9 mouse cellular contexts compared by ENCODE assay signal in genomic region chr13:12442008-12442587, GRCm38 (mm10). TPM values are rescaled to one million over a fixed set of nuclear protein-coding genes. Genes with fewer than 3 reads are reported as not detected.
DNase-seq lines count a peak whose midpoint lies in the region; ATAC-seq and TF ChIP-seq lines count a peak whose summit lies in the region.
"Had no signal": no experiment of that assay in that cellular context is flagged by ENCODE, and none has a peak within 500 bp of the region (broad histone marks: within the 10 kb centered on the region; RNA-seq: fewer than 3 reads in every experiment).

No protein-coding gene starts in this region.

- no peaks in the 10 kb centered on the region for H3K4me1 ChIP-seq in forebrain, embryonic 16.5 days (replicated peaks; ENCODE audit: control insufficient read depth, insufficient read depth, low read length)
- H3K4me1 ChIP-seq in forebrain, embryonic 12.5 days: no peaks in the 10 kb centered on the region
- no peaks in the 10 kb centered on the region for H3K4me1 ChIP-seq in midbrain, postnatal 0 days (ENCODE audit: insufficient read depth, low read length)
- H3K4me1 ChIP-seq: liver, embryonic 13.5 days had no signal

- TF ChIP-seq CTCF in midbrain, postnatal 0 days (IDR thresholded peaks at IDR 0.05): no peak

- no peak overlapping the region for H3K27ac ChIP-seq in forebrain, embryonic 16.5 days (ENCODE audit: low read length)
- no peak overlapping the region for H3K27ac ChIP-seq in forebrain, embryonic 12.5 days
- no peak overlapping the region for H3K27ac ChIP-seq in midbrain, postnatal 0 days (ENCODE audit: low read depth, low read length)
- H3K27ac ChIP-seq: liver, embryonic 13.5 days had no signal

- H3K9ac ChIP-seq in forebrain, embryonic 16.5 days (replicated peaks; ENCODE audit: low read depth, low read length): no peak overlapping the region
- no peak overlapping the region for H3K9ac ChIP-seq in forebrain, embryonic 12.5 days
- no peak overlapping the region for H3K9ac ChIP-seq in midbrain, postnatal 0 days (replicated peaks; ENCODE audit: low read length, poor library complexity, severe bottlenecking)
- H3K9ac ChIP-seq: liver, embryonic 13.5 days had no signal

- H3K36me3 ChIP-seq in forebrain, embryonic 16.5 days (ENCODE audit: control insufficient read depth, insufficient read depth): peaks cover 14% of the 10 kb centered on the region
- peaks cover 42% of the 10 kb centered on the region for H3K36me3 ChIP-seq in forebrain, embryonic 12.5 days (replicated peaks)
- peaks cover 52% of the 10 kb centered on the region for H3K36me3 ChIP-seq in midbrain, postnatal 0 days (ENCODE audit: insufficient read depth, low read length)

- H3K27me3 ChIP-seq in forebrain, embryonic 16.5 days (replicated peaks; ENCODE audit: control insufficient read depth, insufficient read depth, low read length): no peaks in the 10 kb centered on the region
- no peaks in the 10 kb centered on the region for H3K27me3 ChIP-seq in forebrain, embryonic 12.5 days
- no peaks in the 10 kb centered on the region for H3K27me3 ChIP-seq in midbrain, postnatal 0 days (ENCODE audit: insufficient read depth, low read length)
- H3K27me3 ChIP-seq: liver, embryonic 13.5 days had no signal

- no peak overlapping the region for H3K4me3 ChIP-seq in forebrain, embryonic 16.5 days (replicated peaks; ENCODE audit: low read length)
- no peak overlapping the region for H3K4me3 ChIP-seq in forebrain, embryonic 12.5 days (replicated peaks)
- H3K4me3 ChIP-seq in midbrain, postnatal 0 days (ENCODE audit: low read depth, low read length): no peak overlapping the region
- H3K4me3 ChIP-seq: liver, embryonic 13.5 days had no signal

- ATAC-seq in forebrain, embryonic 16.5 days: peak; percentile 33
- no peak for ATAC-seq in forebrain, embryonic 12.5 days (ENCODE audit: low FRiP score)
- ATAC-seq in midbrain, postnatal 0 days (ENCODE audit: low FRiP score): 0 out of 2 replicates have a peak, but pooled peaks have one; percentile 15

- H3K4me2 ChIP-seq in forebrain, embryonic 16.5 days (ENCODE audit: low read length): no peak overlapping the region
- no peak overlapping the region for H3K4me2 ChIP-seq in forebrain, embryonic 12.5 days
- H3K4me2 ChIP-seq in midbrain, postnatal 0 days (ENCODE audit: low read depth, low read length, poor library complexity, severe bottlenecking): no peak overlapping the region
- H3K4me2 ChIP-seq: liver, embryonic 13.5 days had no signal

- 63% methylated on average over 2 of the region's 2 CpGs for WGBS in forebrain, embryonic 16.5 days
- 80% methylated on average over 2 of the region's 2 CpGs for WGBS in forebrain, embryonic 12.5 days
- 69% methylated on average over 2 of the region's 2 CpGs for WGBS in midbrain, postnatal 0 days

- H3K9me3 ChIP-seq in forebrain, embryonic 16.5 days (ENCODE audit: control insufficient read depth, low read length): no peaks in the 10 kb centered on the region
- H3K9me3 ChIP-seq in forebrain, embryonic 12.5 days: no peaks in the 10 kb centered on the region
- H3K9me3 ChIP-seq in midbrain, postnatal 0 days (ENCODE audit: low read length): no peaks in the 10 kb centered on the region
- H3K9me3 ChIP-seq: liver, embryonic 13.5 days had no signal

- DNase-seq in urinary bladder, postnatal 14 days (ENCODE audit: low spot score): peak; percentile 16
- no peak for DNase-seq in urinary bladder, adult 2 months (ENCODE audit: low spot score)
- peak; percentile 42 for DNase-seq in layer of hippocampus, adult 9-10 months (ENCODE audit: low spot score)
- peak; percentile 75 for DNase-seq in midbrain, postnatal 0 days (ENCODE audit: low spot score)
- DNase-seq in urinary bladder, adult 18-20 months (ENCODE audit: low spot score in 2 of 2): no peak
- DNase-seq in thymus, postnatal 0 days (ENCODE audit: low spot score): no peak
- DNase-seq: liver, embryonic 13.5 days had no signal

RNA-seq across cellular contexts. Expression of gene Lgals8, which starts 22.6 kb away (rescaled TPM):
- polyA plus RNA-seq in forebrain, embryonic 16.5 days (2015; fragmentation: Nextera tagmentation; extraction: Ambion mirVana): 14.4 and 15.1 TPM in 2 replicates
- polyA plus RNA-seq in forebrain, embryonic 12.5 days (2016; fragmentation: Nextera tagmentation; extraction: Ambion mirVana): 10.8 and 11.3 TPM in 2 replicates
- polyA plus RNA-seq in urinary bladder, adult 2 months (2012; rRNA removed): 72.1 and 76.1 TPM in 2 replicates
- 24.5 and 34.3 TPM in 2 replicates for total RNA-seq in midbrain, postnatal 0 days (2014; rRNA removed)
- polyA plus RNA-seq in midbrain, postnatal 0 days (2015; fragmentation: Nextera tagmentation; extraction: Ambion mirVana): 30.2 and 31.3 TPM in 2 replicates
- polyA plus RNA-seq in thymus, postnatal 0 days (2015; fragmentation: Nextera tagmentation; extraction: Ambion mirVana): 41.9 and 43.1 TPM in 2 replicates

RNA-seq across cellular contexts. Expression of gene Heatr1, which starts 47.3 kb away (rescaled TPM):
- polyA plus RNA-seq in forebrain, embryonic 16.5 days (2015; fragmentation: Nextera tagmentation; extraction: Ambion mirVana): 17.8 and 18.9 TPM in 2 replicates
- 33.7 and 34.0 TPM in 2 replicates for polyA plus RNA-seq in forebrain, embryonic 12.5 days (2016; fragmentation: Nextera tagmentation; extraction: Ambion mirVana)
- polyA plus RNA-seq in urinary bladder, adult 2 months (2012; rRNA removed): 16.0 and 18.2 TPM in 2 replicates
- 13.1 and 18.5 TPM in 2 replicates for total RNA-seq in midbrain, postnatal 0 days (2014; rRNA removed)
- 5.1 and 5.9 TPM in 2 replicates for polyA plus RNA-seq in midbrain, postnatal 0 days (2015; fragmentation: Nextera tagmentation; extraction: Ambion mirVana)
- polyA plus RNA-seq in thymus, postnatal 0 days (2015; fragmentation: Nextera tagmentation; extraction: Ambion mirVana): 18.5 and 19.1 TPM in 2 replicates

Comparison
In these comparisons a context has a peak if more than half of its experiments do, and no peak if none do; other contexts are left out.
1. DNase-seq: peak in urinary bladder, postnatal 14 days (single experiment), layer of hippocampus, adult 9-10 months (single experiment) and midbrain, postnatal 0 days (single experiment); none in urinary bladder, adult 2 months (single experiment), urinary bladder, adult 18-20 months (0 of 2) and thymus, postnatal 0 days (single experiment).